Mouse (Mus musculus) olfactory bulb, adult 2 months (tissue): ENCODE data around the gene Plin2. TPM values are rescaled to one million over a fixed set of nuclear protein-coding genes. Genes with fewer than 3 reads are reported as not detected.
"Not testable (repeated sequence)": the region's sequence is repeated elsewhere in the genome, so short reads cannot be mapped to it uniquely, and the experiment has no call there.

ENCODE experiments used
- H3K27ac ChIP-seq: fragments of 200-500 bp; 2 replicates; pipeline ENCODE4 v1.5.1; 2012; ENCODE audit warnings: low read depth, low read length; ENCODE audit not compliant: insufficient read depth
- H3K4me1 ChIP-seq: fragments of 200-500 bp; 2 replicates; pipeline ENCODE4 v1.6.1; 2012; ENCODE audit warnings: low read length; ENCODE audit not compliant: control insufficient read depth, insufficient read depth
- H3K4me3 ChIP-seq: fragments of 200-500 bp; 2 replicates; pipeline ENCODE4 v1.5.1; 2012; ENCODE audit warnings: mild to moderate bottlenecking, low read depth, low read length, moderate library complexity; ENCODE audit not compliant: insufficient read depth
- CTCF ChIP-seq: fragments of 200-500 bp; IDR thresholded peaks from 2 replicates; pipeline ENCODE4 v1.5.1; 2012; ENCODE audit warnings: low read depth, mild to moderate bottlenecking, low read length, moderate library complexity; ENCODE audit not compliant: insufficient read depth
- POLR2A ChIP-seq: fragments of 200-500 bp; IDR thresholded peaks from 2 replicates; pipeline ENCODE4 v1.6.1; 2012; ENCODE audit warnings: mild to moderate bottlenecking, low read depth, low read length, moderate library complexity; ENCODE audit not compliant: insufficient read depth
- WGBS: fragments of 180-500 bp; shearing (Covaris S2); methylation state at CpG from one replicate; pipeline ENCODE4 v1.1.7; 2018; 5-methylcytosine and 5-hydroxymethylcytosine counted together
- polyA plus RNA-seq: library from polyadenylated mRNA; stranded (reverse); fragments of >200 nt; gene quantifications from 2 replicates; pipeline ENCODE4 v1.2.4, GENCODE M21; 2012; ENCODE audit warnings: low replicate concordance; ENCODE audit not compliant: missing spikeins, insufficient read depth, insufficient read length

Gene Plin2
- polyA plus RNA-seq, 1 experiment, result not detected

GRCm38 (mm10) chr4:86651686-86652384 is 18.0 kb downstream of the Plin2 start:
- Histone ChIP-seq H3K4me3 (no peak overlapping the region), H3K4me1 (no peaks in the 10 kb centered on the region), H3K27ac (no peak overlapping the region)
- no peak for TF ChIP-seq POLR2A
- TF ChIP-seq CTCF, result no peak
- WGBS, result 68% methylated on average over 10 of the region's 10 CpGs

- not testable (repeated sequence) for H3K4me3 ChIP-seq, H3K27ac ChIP-seq, H3K4me1 ChIP-seq
- WGBS, result 68% methylated on average over 11 of the region's 13 CpGs
Measured at GRCm38 (mm10) chr4:86648394-86648793, 21.5 kb downstream of the Plin2 start.

- not testable (repeated sequence) for H3K4me1 ChIP-seq, H3K4me3 ChIP-seq, H3K27ac ChIP-seq
- WGBS, result 92% methylated on average over 9 of the region's 9 CpGs
Measured at GRCm38 (mm10) chr4:86637561-86637960, 32.3 kb downstream of the Plin2 start.

- not testable (repeated sequence) for H3K27ac ChIP-seq, H3K4me3 ChIP-seq, H3K4me1 ChIP-seq
Measured at GRCm38 (mm10) chr4:86634873-86635272, 35.0 kb downstream of the Plin2 start.

- not testable (repeated sequence) for H3K27ac ChIP-seq, H3K4me3 ChIP-seq, H3K4me1 ChIP-seq
Measured at GRCm38 (mm10) chr4:86634312-86634711, 35.5 kb downstream of the Plin2 start.

GRCm38 (mm10) chr4:86632556-86632955 is 37.3 kb downstream of the Plin2 start:
- WGBS, result 49% methylated on average over 5 of the region's 5 CpGs
- H3K4me3 ChIP-seq, H3K27ac ChIP-seq, H3K4me1 ChIP-seq: not testable (repeated sequence)

GRCm38 (mm10) chr4:86631831-86632230 is 38.0 kb downstream of the Plin2 start:
- H3K4me3 ChIP-seq, result no peak overlapping the region
- no peak overlapping the region for H3K27ac ChIP-seq
- 78% methylated on average over 4 of the region's 4 CpGs for WGBS
- H3K4me1 ChIP-seq, result no peaks in the 10 kb centered on the region; the same call in 1 of the 2 replicates
- TF ChIP-seq CTCF, result no peak
- no peak for TF ChIP-seq POLR2A

- not testable (repeated sequence) for H3K27ac ChIP-seq, H3K4me1 ChIP-seq, H3K4me3 ChIP-seq
- WGBS, result 94% methylated on average over 7 of the region's 7 CpGs
Measured at GRCm38 (mm10) chr4:86626496-86626895, 43.4 kb downstream of the Plin2 start.

- H3K27ac ChIP-seq, result no peak overlapping the region
- WGBS, result 88% methylated on average over 5 of the region's 5 CpGs
- no peak for TF ChIP-seq POLR2A
- no peak for TF ChIP-seq CTCF
- no peak overlapping the region for H3K4me3 ChIP-seq
- H3K4me1 ChIP-seq, result no peaks in the 10 kb centered on the region
Measured at GRCm38 (mm10) chr4:86625463-86625862, 44.4 kb downstream of the Plin2 start.

GRCm38 (mm10) chr4:86622532-86622931 is 47.3 kb downstream of the Plin2 start:
- whole genome bisulfite sequencing, result 100% methylated on average over 1 of the region's 1 CpGs
- H3K4me1 ChIP-seq, H3K4me3 ChIP-seq: not testable (repeated sequence)

GRCm38 (mm10) chr4:86622116-86622515 is 47.7 kb downstream of the Plin2 start:
- 58% methylated on average over 3 of the region's 3 CpGs for WGBS
- Histone ChIP-seq H3K4me1 (no peaks in the 10 kb centered on the region), H3K27ac (no peak overlapping the region), H3K4me3 (no peak overlapping the region)
- TF ChIP-seq POLR2A, result no peak
- TF ChIP-seq CTCF, result no peak

More at GRCm38 (mm10) chr4:86622532-86622931, 47.3 kb downstream of the Plin2 start:
- H3K27ac ChIP-seq, result not testable (repeated sequence)
